Mouse (Mus musculus): ENCODE results near the gene Pradc1. TPM values are rescaled to one million over a fixed set of nuclear protein-coding genes. Genes with fewer than 3 reads are reported as not detected.
"Not testable (repeated sequence)": the region's sequence is repeated elsewhere in the genome, so short reads cannot be mapped to it uniquely, and the experiment has no call there.

Pradc1 gene
- polyA plus RNA-seq, 1 experiment from 2014 or later, result 22.7 TPM

GRCm38 (mm10) chr6:85478416-85478815, 26.6 kb upstream of the Pradc1 start:
- Histone ChIP-seq H3K4me1 (replicated peaks) (0 out of 2 replicates have a peak, but pooled peaks cover 4% of the 10 kb centered on the region), H3K4me2 (no peak overlapping the region), H3K4me3 (no peak overlapping the region), H3K27me3 (peaks cover 44% of the 10 kb centered on the region), H3K9me3 (no peaks in the 10 kb centered on the region), H3K9ac (no peak overlapping the region), H3K27ac (no peak overlapping the region), H3K36me3 (peaks cover 48% of the 10 kb centered on the region)
- no peak for ATAC-seq (ENCODE audit: low FRiP score)
- 42% methylated on average over 14 of the region's 14 CpGs for WGBS

GRCm38 (mm10) chr6:85477366-85477917, 25.7 kb upstream of the Pradc1 start:
- 39% methylated on average over 10 of the region's 10 CpGs for WGBS
- peaks cover 57% of the 10 kb centered on the region for H3K36me3 ChIP-seq
- peaks cover 38% of the 10 kb centered on the region for H3K27me3 ChIP-seq
- no peak overlapping the region for H3K4me2 ChIP-seq
- H3K9me3 ChIP-seq, result no peaks in the 10 kb centered on the region
- no peak overlapping the region for H3K9ac ChIP-seq
- H3K27ac ChIP-seq, result no peak overlapping the region
- 0 out of 2 replicates have a peak, but pooled peaks cover 4% of the 10 kb centered on the region for H3K4me1 ChIP-seq (replicated peaks)
- no peak for ATAC-seq (ENCODE audit: low FRiP score)
- H3K4me3 ChIP-seq, result no peak overlapping the region

GRCm38 (mm10) chr6:85475581-85475980, 23.8 kb upstream of the Pradc1 start:
- H3K36me3 ChIP-seq, result peaks cover 71% of the 10 kb centered on the region
- no peaks in the 10 kb centered on the region for H3K9me3 ChIP-seq
- no peak overlapping the region for H3K4me2 ChIP-seq
- no peak overlapping the region for H3K9ac ChIP-seq
- WGBS, result 91% methylated on average over 3 of the region's 3 CpGs
- H3K27ac ChIP-seq, result no peak overlapping the region
- peaks cover 29% of the 10 kb centered on the region for H3K27me3 ChIP-seq
- 0 out of 2 replicates have a peak, but pooled peaks cover 4% of the 10 kb centered on the region for H3K4me1 ChIP-seq (replicated peaks)
- ATAC-seq (ENCODE audit: low FRiP score), result no peak
- no peak overlapping the region for H3K4me3 ChIP-seq

GRCm38 (mm10) chr6:85472542-85472941, 20.8 kb upstream of the Pradc1 start:
- no peak overlapping the region for H3K27ac ChIP-seq
- H3K27me3 ChIP-seq, result peaks cover 6% of the 10 kb centered on the region; the same call in 1 of the 2 replicates
- no peak overlapping the region for H3K4me2 ChIP-seq
- no peaks in the 10 kb centered on the region for H3K9me3 ChIP-seq
- H3K4me1 ChIP-seq (replicated peaks), result no peaks in the 10 kb centered on the region
- H3K4me3 ChIP-seq, result no peak overlapping the region
- H3K9ac ChIP-seq, result no peak overlapping the region
- 56% methylated on average over 5 of the region's 5 CpGs for WGBS
- no peak for ATAC-seq (ENCODE audit: low FRiP score)
- H3K36me3 ChIP-seq, result peaks cover 81% of the 10 kb centered on the region

- ATAC-seq (ENCODE audit: low FRiP score), result no peak
- Histone ChIP-seq H3K36me3 (peaks cover 83% of the 10 kb centered on the region), H3K4me2 (no peak overlapping the region), H3K27ac (no peak overlapping the region), H3K9ac (no peak overlapping the region), H3K4me1 (replicated peaks) (no peaks in the 10 kb centered on the region), H3K27me3 (0 out of 2 replicates have a peak, but pooled peaks cover 4% of the 10 kb centered on the region), H3K4me3 (no peak overlapping the region), H3K9me3 (no peaks in the 10 kb centered on the region)
- WGBS, result 59% methylated on average over 8 of the region's 8 CpGs
Measured at GRCm38 (mm10) chr6:85471962-85472361, 20.2 kb upstream of the Pradc1 start.

- Histone ChIP-seq H3K9ac (no peak overlapping the region), H3K36me3 (peaks cover 98% of the 10 kb centered on the region), H3K4me1 (replicated peaks) (no peaks in the 10 kb centered on the region), H3K4me2 (no peak overlapping the region), H3K4me3 (no peak overlapping the region), H3K9me3 (no peaks in the 10 kb centered on the region), H3K27me3 (0 out of 2 replicates have a peak, but pooled peaks cover 4% of the 10 kb centered on the region), H3K27ac (no peak overlapping the region)
- 80% methylated on average over 5 of the region's 5 CpGs for WGBS
- ATAC-seq (ENCODE audit: low FRiP score), result 0 out of 2 replicates have a peak, but pooled peaks have one; percentile 40
Measured at GRCm38 (mm10) chr6:85469660-85470430, 18.1 kb upstream of the Pradc1 start.

GRCm38 (mm10) chr6:85465381-85465780, 13.6 kb upstream of the Pradc1 start:
- Histone ChIP-seq H3K4me2 (no peak overlapping the region), H3K9ac (no peak overlapping the region), H3K27ac (no peak overlapping the region), H3K4me3 (no peak overlapping the region), H3K4me1 (replicated peaks) (no peaks in the 10 kb centered on the region), H3K27me3 (no peaks in the 10 kb centered on the region), H3K9me3 (no peaks in the 10 kb centered on the region), H3K36me3 (peaks cover 99% of the 10 kb centered on the region)
- no peak for ATAC-seq (ENCODE audit: low FRiP score)

GRCm38 (mm10) chr6:85459621-85460020, 7.9 kb upstream of the Pradc1 start:
- no peak for ATAC-seq (ENCODE audit: low FRiP score)
- no peak overlapping the region for H3K4me3 ChIP-seq

GRCm38 (mm10) chr6:85452816-85453215, 1.0 kb upstream of the Pradc1 start:
- Histone ChIP-seq H3K4me1 (replicated peaks) (peaks cover 58% of the 10 kb centered on the region), H3K27ac (peak overlapping the region; percentile 95), H3K27me3 (no peaks in the 10 kb centered on the region), H3K9ac (peak overlapping the region; percentile 83), H3K4me2 (peak overlapping the region; percentile 89), H3K4me3 (peak overlapping the region; percentile 56), H3K36me3 (no peaks in the 10 kb centered on the region), H3K9me3 (no peaks in the 10 kb centered on the region)
- no peak for ATAC-seq (ENCODE audit: low FRiP score)
- WGBS, result 12% methylated on average over 7 of the region's 7 CpGs

More at GRCm38 (mm10) chr6:85459621-85460020, 7.9 kb upstream of the Pradc1 start:
- Histone ChIP-seq H3K27me3 (no peaks in the 10 kb centered on the region), H3K36me3 (peaks cover 57% of the 10 kb centered on the region), H3K9me3 (no peaks in the 10 kb centered on the region), H3K4me1 (replicated peaks) (peaks cover 40% of the 10 kb centered on the region), H3K4me2 (no peak overlapping the region), H3K27ac (no peak overlapping the region), H3K9ac (no peak overlapping the region)
- WGBS, result 95% methylated on average over 2 of the region's 2 CpGs

- under 1% methylated on average over 15 of the region's 15 CpGs for WGBS
- Histone ChIP-seq H3K36me3 (peaks cover 2% of the 10 kb centered on the region), H3K27me3 (no peaks in the 10 kb centered on the region), H3K4me3 (peak overlapping the region; percentile 56), H3K4me2 (peak overlapping the region; percentile 89), H3K9ac (peak overlapping the region; percentile 83), H3K9me3 (no peaks in the 10 kb centered on the region), H3K27ac (peak overlapping the region; percentile 95), H3K4me1 (replicated peaks) (peaks cover 54% of the 10 kb centered on the region)
- ATAC-seq (ENCODE audit: low FRiP score), result no peak
Measured at GRCm38 (mm10) chr6:85452411-85452665, 568 bp upstream of the Pradc1 start.

- Histone ChIP-seq H3K4me1 (replicated peaks) (peaks cover 41% of the 10 kb centered on the region), H3K27ac (peak within 1 kb of the TSS; percentile 95), H3K9me3 (no peaks in the 10 kb centered on the region), H3K9ac (peak within 1 kb of the TSS; percentile 83), H3K4me2 (peak within 1 kb of the TSS; percentile 89), H3K4me3 (peak within 1 kb of the TSS; percentile 56), H3K36me3 (peaks cover 14% of the 10 kb centered on the region), H3K27me3 (no peaks in the 10 kb centered on the region)
- peak; percentile 93 for ATAC-seq (ENCODE audit: low FRiP score)
- 3% methylated on average over 90 of the region's 96 CpGs for WGBS
Measured at GRCm38 (mm10) chr6:85450697-85451663, 790 bp downstream of the Pradc1 start, which contains the start of gene Cct7. Gene Cct7, plus strand, starts transcription at chr6:85451514.

- H3K27me3 ChIP-seq; ATAC-seq (ENCODE audit: low FRiP score); H3K9me3 ChIP-seq; H3K4me3 ChIP-seq; H3K27ac ChIP-seq: not testable (repeated sequence)
- WGBS, result 62% methylated on average over 1 of the region's 1 CpGs
- H3K9ac ChIP-seq, result 0 out of 2 replicates have a peak overlapping the region, but pooled peaks have one; percentile 80
- H3K4me1 ChIP-seq (replicated peaks), result peaks cover 34% of the 10 kb centered on the region
- peaks cover 22% of the 10 kb centered on the region for H3K36me3 ChIP-seq
- H3K4me2 ChIP-seq, result peak overlapping the region; percentile 89
Measured at GRCm38 (mm10) chr6:85450140-85450539, 1.6 kb downstream of the Pradc1 start.
